Mouse (Mus musculus) CH12F3 (cell line): ENCODE data around the gene St13.

Experiments
- in situ Hi-C: fragments of 300-500 bp; cut with MboI; formaldehyde crosslinking; loops from 2 replicates; pipeline ENCODE4 v1.14.3; 2020; ENCODE audit warnings: low sequenced_read_pairs

Gene St13

GRCm38 (mm10) chr15:81327501-81327900 lies 72.4 kb downstream of the St13 start:
- in situ Hi-C loops = no loop called here

- in situ Hi-C loops = no loop called here
These were observed 74.9 kb downstream of the St13 start for GRCm38 (mm10) chr15:81324979-81325378.

GRCm38 (mm10) chr15:81320137-81320536 lies 79.7 kb downstream of the St13 start:
- in situ Hi-C loops = no loop called here

GRCm38 (mm10) chr15:81319462-81319861 lies 80.4 kb downstream of the St13 start:
- in situ Hi-C loops = no loop called here

GRCm38 (mm10) chr15:81313928-81314327 lies 85.9 kb downstream of the St13 start:
- in situ Hi-C loops = no loop called here
